Mouse (Mus musculus) cerebellum, adult 2 months (tissue): Measurements from ENCODE around the gene Prx. TPM values are rescaled to one million over a fixed set of nuclear protein-coding genes. Genes with fewer than 3 reads are reported as not detected.
"Not testable (repeated sequence)": the region's sequence is repeated elsewhere in the genome, so short reads cannot be mapped to it uniquely, and the experiment has no call there.

Source experiments
- DNase-seq, 2 experiments: peaks; one replicate each; pipeline ENCODE4 v3.0.0; 2021
- H3K27ac ChIP-seq: fragments of 200-500 bp; 2 replicates; pipeline ENCODE4 v1.5.1; 2012; ENCODE audit warnings: low read length, control low read depth, inconsistent platforms; ENCODE audit not compliant: insufficient read depth
- H3K27me3 ChIP-seq: fragments of 200-500 bp; 2 replicates; pipeline ENCODE4 v1.6.1; 2012; ENCODE audit warnings: inconsistent platforms, mild to moderate bottlenecking, low read length, moderate library complexity; ENCODE audit not compliant: control insufficient read depth, insufficient read depth
- H3K4me1 ChIP-seq: fragments of 200-500 bp; 2 replicates; pipeline ENCODE4 v1.6.1; 2011; ENCODE audit warnings: low read length; ENCODE audit not compliant: control insufficient read depth, insufficient read depth
- H3K4me3 ChIP-seq: fragments of 200-500 bp; replicated peaks from 2 replicates; pipeline ENCODE3; 2011; ENCODE audit warnings: mild to moderate bottlenecking, low read depth, low read length, control low read depth; ENCODE audit not compliant: insufficient read depth
- CTCF ChIP-seq: fragments of 200-500 bp; IDR thresholded peaks from 2 replicates; pipeline ENCODE4 v1.5.1; 2011; ENCODE audit warnings: low read depth, mild to moderate bottlenecking, control low read depth, low read length, moderate library complexity, borderline replicate concordance; ENCODE audit not compliant: insufficient read depth
- POLR2A ChIP-seq: fragments of 200-500 bp; IDR thresholded peaks from 2 replicates; pipeline ENCODE4 v1.6.1; 2011; ENCODE audit warnings: low read length, control low read depth, borderline replicate concordance; ENCODE audit not compliant: insufficient read depth
- WGBS: fragments of 180-500 bp; shearing (Covaris S2); methylation state at CpG from one replicate; pipeline ENCODE4 v1.1.7; 2018; 5-methylcytosine and 5-hydroxymethylcytosine counted together
- polyA plus RNA-seq: library from polyadenylated mRNA; depleted of rRNA; stranded (reverse); fragments of >200 nt; gene quantifications from 2 replicates; pipeline ENCODE4 v1.2.3, GENCODE M21; 2012

The Prx gene
- polyA plus RNA-seq, 1 experiment, result 0.34 TPM

DNA sequence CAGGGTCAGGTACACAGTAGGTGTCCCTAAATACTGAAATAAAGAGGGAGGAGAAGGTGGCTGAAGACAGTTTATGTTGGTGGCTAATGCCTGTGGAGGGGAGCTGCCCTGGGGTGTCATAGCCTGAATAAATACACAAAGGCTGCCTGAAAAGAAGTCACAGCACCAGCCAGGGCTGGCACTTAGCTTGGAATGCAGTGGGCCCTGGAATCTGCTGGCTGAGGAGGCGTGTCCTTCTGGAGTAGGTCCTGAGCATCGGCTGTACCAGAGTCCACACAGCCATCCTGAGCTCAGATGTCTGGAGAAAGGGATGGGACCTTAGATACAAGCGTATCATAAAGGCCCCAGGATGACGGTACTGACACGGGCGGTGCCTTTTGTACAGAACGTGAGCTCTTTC is 7.3 kb upstream of the Prx start:
- no peak overlapping the region for H3K27ac ChIP-seq
- no peaks in the 10 kb centered on the region for H3K27me3 ChIP-seq
- H3K4me3 ChIP-seq, result no peak overlapping the region
- peaks cover 26% of the 10 kb centered on the region for H3K4me1 ChIP-seq
- TF ChIP-seq CTCF, result no peak
- TF ChIP-seq POLR2A, result no peak
- DNase-seq, result no peak
- WGBS, result 68% methylated on average over 7 of the region's 7 CpGs

DNA sequence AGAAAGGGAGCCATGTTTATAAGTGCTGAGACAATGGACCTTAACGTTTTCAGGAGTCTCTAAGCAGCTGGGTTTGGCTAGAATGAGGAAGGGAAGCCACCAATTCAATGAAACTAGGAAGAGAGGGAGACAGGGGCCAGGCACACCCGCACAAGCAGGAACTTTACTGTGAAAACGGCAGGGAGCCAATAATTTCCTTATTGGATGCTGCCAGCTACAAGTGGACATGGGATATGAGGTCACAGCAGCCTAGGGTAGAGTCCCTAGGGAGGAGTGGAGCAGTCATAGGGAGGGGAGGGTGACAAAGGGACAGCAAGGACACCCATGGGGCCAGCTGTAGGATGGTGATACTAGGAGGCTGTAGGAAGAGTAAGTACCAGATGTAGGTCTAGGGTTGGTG is 6.1 kb upstream of the Prx start:
- Histone ChIP-seq H3K27ac (no peak overlapping the region), H3K4me1 (peaks cover 23% of the 10 kb centered on the region), H3K4me3 (no peak overlapping the region), H3K27me3 (no peaks in the 10 kb centered on the region)
- no peak for TF ChIP-seq POLR2A
- TF ChIP-seq CTCF, result no peak
- 70% methylated on average over 3 of the region's 3 CpGs for WGBS
- DNase-seq, result no peak

DNA sequence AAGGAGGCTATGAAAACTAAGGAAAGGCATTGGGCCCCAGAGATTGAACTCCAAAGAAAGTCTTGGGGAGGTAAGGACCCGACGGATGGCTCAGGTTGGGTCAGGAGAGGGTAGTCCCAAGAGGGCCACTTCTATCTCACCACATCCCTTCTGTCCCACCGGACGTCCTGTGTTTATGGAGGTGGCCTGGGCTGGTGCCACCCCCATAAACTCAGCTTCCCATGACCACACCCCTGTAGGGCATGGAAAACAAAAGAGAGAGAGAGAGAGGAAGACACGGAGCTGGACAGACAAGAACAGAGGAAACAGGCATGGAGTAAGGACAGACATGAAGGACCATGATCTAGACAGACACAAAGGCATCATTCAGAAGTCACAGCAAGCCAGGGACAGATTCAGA is 5.7 kb upstream of the Prx start:
- H3K27me3 ChIP-seq, result no peaks in the 10 kb centered on the region
- H3K4me1 ChIP-seq, result peaks cover 20% of the 10 kb centered on the region
- 92% methylated on average over 5 of the region's 5 CpGs for WGBS
- no peak overlapping the region for H3K27ac ChIP-seq
- no peak for TF ChIP-seq POLR2A
- no peak for TF ChIP-seq CTCF
- no peak overlapping the region for H3K4me3 ChIP-seq
- DNase-seq, result no peak

DNA sequence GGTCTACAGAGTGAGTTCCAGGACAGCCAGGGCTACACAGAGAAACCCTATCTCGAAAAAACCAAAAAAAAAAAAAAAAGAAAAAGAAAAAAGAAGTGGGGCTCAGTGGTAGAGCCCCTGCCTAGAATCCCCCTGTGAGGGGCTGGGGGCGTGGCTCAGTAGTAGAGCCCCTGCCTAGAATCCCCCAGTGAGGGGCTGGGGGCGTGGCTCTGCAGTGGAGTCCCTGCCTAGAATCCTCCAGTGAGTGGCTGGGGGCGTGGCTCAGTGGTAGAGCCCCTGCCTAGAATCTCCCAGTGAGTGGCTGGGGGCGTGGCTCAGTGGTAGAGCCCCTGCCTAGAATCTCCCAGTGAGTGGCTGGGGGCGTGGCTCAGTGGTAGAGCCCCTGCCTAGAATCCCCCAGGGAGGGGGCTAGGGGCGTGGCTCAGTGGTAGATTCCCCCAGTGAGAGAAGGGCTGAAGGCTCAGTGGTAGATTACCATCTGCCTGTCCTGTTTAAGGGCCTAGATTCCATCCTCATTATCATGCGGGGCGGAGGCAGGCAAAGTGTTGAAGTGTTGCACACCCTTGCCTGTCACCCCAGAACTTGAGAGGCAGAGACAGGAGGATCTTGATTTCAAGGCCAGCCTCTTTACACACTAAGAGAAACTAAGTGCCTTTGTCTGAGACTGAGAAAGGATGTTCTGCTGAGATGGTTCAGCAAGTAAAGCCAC is 4.3 kb upstream of the Prx start:
- DNase-seq, H3K4me3 ChIP-seq, H3K27ac ChIP-seq, H3K27me3 ChIP-seq, H3K4me1 ChIP-seq: not testable (repeated sequence)
- 85% methylated on average over 9 of the region's 9 CpGs for WGBS

DNA sequence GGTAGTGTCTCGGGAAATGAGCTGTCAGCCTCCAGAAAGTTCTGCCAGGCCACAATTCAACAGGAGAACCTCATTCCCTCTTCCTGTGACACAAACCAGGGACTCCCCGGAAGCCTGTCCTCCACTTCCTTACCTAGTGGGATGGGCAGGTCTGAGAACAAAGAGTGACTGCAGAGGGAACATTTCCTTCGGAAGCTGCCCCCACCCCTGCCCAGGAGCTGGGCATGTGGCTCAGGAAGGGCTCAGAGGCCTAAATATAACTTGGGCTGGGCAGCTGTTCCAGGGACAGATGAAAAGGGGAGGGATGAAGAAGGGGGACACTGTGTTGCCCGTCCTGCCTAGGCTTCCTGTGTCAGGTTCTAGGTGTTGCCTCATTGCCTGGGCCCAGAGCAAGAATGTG is 2.5 kb downstream of the Prx start:
- TF ChIP-seq POLR2A (no peak), CTCF (no peak)
- DNase-seq, result no peak

DNA sequence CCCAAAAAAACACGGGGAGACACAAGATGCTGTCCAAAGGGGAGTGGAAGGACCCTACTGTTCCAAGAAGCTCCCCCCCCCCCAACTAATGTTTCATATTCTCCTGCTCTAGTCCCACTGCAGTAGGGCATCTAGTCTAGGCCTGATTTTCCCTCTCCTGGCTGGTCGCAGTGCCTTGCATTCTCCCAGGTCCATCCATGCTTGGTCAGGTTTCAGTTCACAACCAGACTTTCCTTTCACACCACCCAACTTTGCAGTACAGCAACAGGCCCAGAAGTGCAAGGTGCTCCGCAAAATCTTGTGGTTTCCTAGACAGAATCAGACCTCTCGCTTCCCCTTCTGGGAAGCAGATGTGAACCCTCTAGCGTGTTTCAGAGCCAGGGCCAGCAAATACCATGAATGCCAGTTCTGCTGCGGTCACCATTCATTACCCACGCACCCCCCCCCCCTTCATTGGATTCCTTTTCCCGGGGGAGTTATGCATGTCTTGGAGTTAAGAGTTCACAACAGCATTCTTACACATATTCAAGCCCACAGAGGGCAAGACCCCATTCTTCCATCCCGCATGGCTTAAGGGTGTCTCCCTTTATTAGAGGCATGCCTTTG is 7.7 kb downstream of the Prx start:
- Histone ChIP-seq H3K27ac (no peak overlapping the region), H3K4me3 (no peak overlapping the region), H3K4me1 (no peaks in the 10 kb centered on the region), H3K27me3 (no peaks in the 10 kb centered on the region)
- 52% methylated on average over 9 of the region's 9 CpGs for WGBS
- TF ChIP-seq CTCF, result no peak
- no peak for DNase-seq

More for the DNA sequence above, 2.5 kb downstream of the Prx start:
- H3K4me1 ChIP-seq, result no peaks in the 10 kb centered on the region; the same call in 1 of the 2 replicates
- WGBS, result 76% methylated on average over 4 of the region's 4 CpGs
- no peak overlapping the region for H3K27ac ChIP-seq
- H3K4me3 ChIP-seq, result no peak overlapping the region
- H3K27me3 ChIP-seq, result no peaks in the 10 kb centered on the region

DNA sequence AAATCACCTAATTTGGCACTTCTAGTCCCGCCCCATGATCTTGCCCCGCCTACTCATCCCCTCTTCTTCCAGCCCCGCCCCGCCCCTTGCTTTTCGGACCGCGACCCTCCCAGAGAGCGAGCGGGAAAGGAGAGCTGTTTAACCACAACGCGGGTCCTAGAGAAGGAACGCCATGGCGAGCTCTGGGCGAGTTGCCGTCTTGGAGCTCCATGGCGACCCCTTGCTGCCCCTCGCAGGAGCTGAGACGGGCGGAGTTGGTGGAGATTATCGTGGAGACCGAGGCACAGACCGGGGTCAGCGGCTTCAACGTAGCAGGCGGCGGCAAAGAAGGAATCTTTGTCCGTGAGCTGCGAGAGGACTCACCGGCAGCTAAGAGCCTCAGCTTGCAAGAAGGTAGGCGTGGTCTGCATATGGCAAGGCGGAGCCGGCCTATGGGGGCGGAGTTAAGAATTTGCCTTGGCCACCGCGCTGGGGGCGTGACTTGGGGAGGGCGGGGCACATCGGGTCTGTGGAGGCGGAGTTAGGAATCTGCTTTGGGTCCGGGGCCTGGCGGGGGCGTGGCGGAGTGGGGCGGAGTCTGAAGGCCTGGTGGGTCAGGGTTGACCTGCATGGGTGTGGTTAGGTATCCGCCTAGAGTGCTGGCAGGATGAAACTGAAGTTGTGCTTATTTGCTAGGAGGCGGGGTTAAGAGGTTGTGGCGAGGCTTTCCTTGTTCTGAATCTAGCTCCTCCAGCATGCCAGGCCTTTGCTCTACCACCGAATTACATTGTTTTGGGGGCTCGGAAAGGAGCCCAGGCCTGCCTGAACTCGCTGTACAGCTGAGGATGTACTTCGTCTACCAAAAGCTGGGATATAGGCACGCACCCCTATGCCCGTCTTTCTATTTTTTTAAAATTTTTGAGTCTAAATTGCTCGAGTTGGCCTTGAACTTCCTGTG is 8.9 kb downstream of the Prx start:
- peak; percentile 91 to 93 for DNase-seq
- H3K27ac ChIP-seq, result peak overlapping the region; percentile 41; the same call in 1 of the 2 replicates
- no peaks in the 10 kb centered on the region for H3K27me3 ChIP-seq
- WGBS, result under 1% methylated on average over 54 of the region's 54 CpGs
- H3K4me1 ChIP-seq, result no peaks in the 10 kb centered on the region
- H3K4me3 ChIP-seq, result peak overlapping the region; percentile 89
- TF ChIP-seq POLR2A (peak; percentile 57; the same call in 1 of the 2 replicates), CTCF (no peak; the same call in 1 of the 2 replicates)

DNA sequence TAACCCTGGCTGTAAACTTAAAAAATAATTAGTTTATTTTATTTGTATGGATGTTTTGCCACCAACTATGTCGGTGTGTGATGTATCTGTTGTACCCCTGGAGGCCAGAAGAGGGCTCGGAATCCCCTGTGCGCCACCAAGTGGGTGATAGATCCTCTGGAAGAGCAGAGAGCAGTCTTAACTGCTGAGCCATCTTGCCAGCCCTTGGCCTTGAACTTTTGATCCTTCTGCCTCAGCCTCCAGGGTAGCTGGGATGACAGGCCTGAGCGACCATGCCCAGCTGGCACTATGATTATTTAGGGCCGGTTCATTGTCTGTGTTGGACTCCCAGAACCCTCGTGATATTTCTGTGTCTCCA is 9.5 kb downstream of the Prx start:
- no peaks in the 10 kb centered on the region for H3K4me1 ChIP-seq
- H3K27ac ChIP-seq, result no peak overlapping the region
- peak; percentile 73 for TF ChIP-seq CTCF
- no peak for TF ChIP-seq POLR2A
- H3K4me3 ChIP-seq, result no peak overlapping the region
- no peaks in the 10 kb centered on the region for H3K27me3 ChIP-seq
- DNase-seq, result peak; percentile 59 to 61
- WGBS, result 23% methylated on average over 6 of the region's 6 CpGs
